In genomic region chr17:34582528-34582927, GRCm38 (mm10) we compare ENCODE assay signal across 27 mouse cellular contexts. TPM values are rescaled to one million over a fixed set of nuclear protein-coding genes. Genes with fewer than 3 reads are reported as not detected.
A peak's percentile ranks its signal among the peaks of the same experiment; 100 is the strongest.
DNase-seq lines count a peak whose midpoint lies in the region; ATAC-seq lines count a peak whose summit lies in the region.
"Had no signal": no experiment of that assay in that cellular context is flagged by ENCODE, and none has a peak within 500 bp of the region (broad histone marks: within the 10 kb centered on the region; RNA-seq: fewer than 3 reads in every experiment).

No protein-coding gene starts in this region.

- DNase-seq in cerebellum, adult 9-11 months = peak; percentile 18
- DNase-seq in cerebellum, adult 11-12 months = no peak
- DNase-seq in hindbrain, embryonic 10.5 days (ENCODE audit: low spot score) = no peak
- no peak for DNase-seq in hindbrain, embryonic 14.5 days (ENCODE audit: low spot score)
- DNase-seq in midbrain, embryonic 11.5 days (ENCODE audit: low spot score, missing footprints) = no peak
- no peak for DNase-seq in midbrain, embryonic 14.5 days
- no peak for DNase-seq in limb, embryonic 10.5 days (ENCODE audit: low spot score)
- DNase-seq: adrenal gland, postnatal 10 days; adrenal gland, postnatal 36 days; B cell, adult 2 months; cerebellum, adult 2 months; cerebellum, postnatal 25 days; forebrain, postnatal 0 days; gastrocnemius, adult 2 months; gastrocnemius, postnatal 14 days; heart, adult 18-20 months; heart, postnatal 14 days; heart, postnatal 4 days had no signal

- peak overlapping the region; percentile 69 for H3K27ac ChIP-seq in hindbrain, embryonic 10.5 days
- no peak overlapping the region for H3K27ac ChIP-seq in hindbrain, embryonic 14.5 days
- no peak overlapping the region for H3K27ac ChIP-seq in midbrain, embryonic 11.5 days (ENCODE audit: low read depth, low read length)
- no peak overlapping the region for H3K27ac ChIP-seq in midbrain, embryonic 14.5 days (replicated peaks; ENCODE audit: low read depth, low read length)
- H3K27ac ChIP-seq in limb, embryonic 10.5 days = peak overlapping the region; percentile 51; the same call in 1 of the 2 replicates
- H3K27ac ChIP-seq: embryonic facial prominence, embryonic 13.5 days; gastrocnemius, adult 2 months; heart, embryonic 13.5 days had no signal

- H3K9me3 ChIP-seq in hindbrain, embryonic 10.5 days = no peaks in the 10 kb centered on the region
- no peaks in the 10 kb centered on the region for H3K9me3 ChIP-seq in hindbrain, embryonic 14.5 days (ENCODE audit: control insufficient read depth, low read length)
- H3K9me3 ChIP-seq in midbrain, embryonic 11.5 days (ENCODE audit: control insufficient read depth, low read length) = no peaks in the 10 kb centered on the region
- H3K9me3 ChIP-seq in midbrain, embryonic 14.5 days (ENCODE audit: control insufficient read depth, low read length) = no peaks in the 10 kb centered on the region
- H3K9me3 ChIP-seq in limb, embryonic 10.5 days (replicated peaks) = no peaks in the 10 kb centered on the region
- H3K9me3 ChIP-seq: embryonic facial prominence, embryonic 13.5 days; G1E; heart, embryonic 10.5 days; heart, embryonic 13.5 days; hindbrain, embryonic 13.5 days had no signal

- H3K4me1 ChIP-seq in hindbrain, embryonic 10.5 days (replicated peaks) = peaks cover 51% of the 10 kb centered on the region
- peaks cover 8% of the 10 kb centered on the region for H3K4me1 ChIP-seq in hindbrain, embryonic 14.5 days (replicated peaks; ENCODE audit: control insufficient read depth, insufficient read depth, low read length)
- peaks cover 10% of the 10 kb centered on the region for H3K4me1 ChIP-seq in midbrain, embryonic 11.5 days (ENCODE audit: control insufficient read depth, insufficient read depth, low read length)
- H3K4me1 ChIP-seq in midbrain, embryonic 14.5 days (ENCODE audit: control insufficient read depth, insufficient read depth, low read length) = peaks cover 14% of the 10 kb centered on the region
- H3K4me1 ChIP-seq in limb, embryonic 10.5 days = peaks cover 33% of the 10 kb centered on the region

- H3K27me3 ChIP-seq in hindbrain, embryonic 10.5 days (ENCODE audit: insufficient read depth, poor library complexity, severe bottlenecking) = no peaks in the 10 kb centered on the region
- no peaks in the 10 kb centered on the region for H3K27me3 ChIP-seq in hindbrain, embryonic 14.5 days (ENCODE audit: control insufficient read depth, insufficient read depth, low read length)
- H3K27me3 ChIP-seq in midbrain, embryonic 11.5 days (ENCODE audit: control insufficient read depth, insufficient read depth, low read length) = no peaks in the 10 kb centered on the region
- no peaks in the 10 kb centered on the region for H3K27me3 ChIP-seq in midbrain, embryonic 14.5 days (ENCODE audit: control insufficient read depth, insufficient read depth, low read length)
- H3K27me3 ChIP-seq in limb, embryonic 10.5 days (ENCODE audit: low read depth, poor library complexity, severe bottlenecking) = no peaks in the 10 kb centered on the region
- H3K27me3 ChIP-seq: embryonic facial prominence, embryonic 13.5 days; heart, embryonic 13.5 days; hindbrain, embryonic 13.5 days; Patski had no signal

- no peak for ATAC-seq in hindbrain, embryonic 14.5 days (ENCODE audit: low FRiP score)
- ATAC-seq in midbrain, embryonic 11.5 days (ENCODE audit: low FRiP score) = no peak
- ATAC-seq in midbrain, embryonic 14.5 days (ENCODE audit: low FRiP score, low TSS enrichment) = no peak
- ATAC-seq: forebrain, embryonic 14.5 days; forebrain, postnatal 0 days; intestine, postnatal 0 days; Patski had no signal

- H3K4me2 ChIP-seq in hindbrain, embryonic 14.5 days (replicated peaks) = no peak overlapping the region
- no peak overlapping the region for H3K4me2 ChIP-seq in midbrain, embryonic 11.5 days
- no peak overlapping the region for H3K4me2 ChIP-seq in midbrain, embryonic 14.5 days (ENCODE audit: low read length)
- H3K4me2 ChIP-seq: embryonic facial prominence, embryonic 13.5 days; heart, embryonic 13.5 days; hindbrain, embryonic 13.5 days had no signal

- whole genome bisulfite sequencing in hindbrain, embryonic 10.5 days = 84% methylated on average over 12 of the region's 12 CpGs
- 86% methylated on average over 12 of the region's 12 CpGs for WGBS in hindbrain, embryonic 14.5 days
- WGBS in midbrain, embryonic 11.5 days = 85% methylated on average over 12 of the region's 12 CpGs
- WGBS in midbrain, embryonic 14.5 days = 88% methylated on average over 12 of the region's 12 CpGs
- 82% methylated on average over 12 of the region's 12 CpGs for WGBS in limb, embryonic 10.5 days

- H3K4me3 ChIP-seq in hindbrain, embryonic 10.5 days = no peak overlapping the region
- H3K4me3 ChIP-seq in hindbrain, embryonic 14.5 days (replicated peaks; ENCODE audit: low read length) = no peak overlapping the region
- H3K4me3 ChIP-seq in midbrain, embryonic 11.5 days (ENCODE audit: low read depth, low read length) = no peak overlapping the region
- no peak overlapping the region for H3K4me3 ChIP-seq in midbrain, embryonic 14.5 days (replicated peaks; ENCODE audit: low read depth, low read length)
- no peak overlapping the region for H3K4me3 ChIP-seq in limb, embryonic 10.5 days
- H3K4me3 ChIP-seq: embryonic facial prominence, embryonic 13.5 days; erythroblast, embryonic 14.5 days; gastrocnemius, adult 2 months; heart, embryonic 10.5 days; heart, embryonic 13.5 days; hindbrain, embryonic 13.5 days had no signal

- H3K9ac ChIP-seq in hindbrain, embryonic 14.5 days = no peak overlapping the region
- 0 out of 2 replicates have a peak overlapping the region, but pooled peaks have one; percentile 33 for H3K9ac ChIP-seq in midbrain, embryonic 11.5 days (ENCODE audit: low read length)
- no peak overlapping the region for H3K9ac ChIP-seq in midbrain, embryonic 14.5 days (replicated peaks; ENCODE audit: low read length)
- H3K9ac ChIP-seq: embryonic facial prominence, embryonic 13.5 days; forebrain, postnatal 0 days; heart, embryonic 13.5 days; hindbrain, embryonic 13.5 days had no signal

- no peaks in the 10 kb centered on the region for H3K36me3 ChIP-seq in hindbrain, embryonic 10.5 days
- H3K36me3 ChIP-seq in hindbrain, embryonic 14.5 days (replicated peaks; ENCODE audit: control insufficient read depth, insufficient read depth) = no peaks in the 10 kb centered on the region
- no peaks in the 10 kb centered on the region; the same call in 1 of the 2 replicates for H3K36me3 ChIP-seq in midbrain, embryonic 11.5 days (ENCODE audit: control insufficient read depth, insufficient read depth, low read length)
- H3K36me3 ChIP-seq in midbrain, embryonic 14.5 days (ENCODE audit: control insufficient read depth, insufficient read depth, low read length) = no peaks in the 10 kb centered on the region
- H3K36me3 ChIP-seq in limb, embryonic 10.5 days = no peaks in the 10 kb centered on the region
- H3K36me3 ChIP-seq: embryonic facial prominence, embryonic 13.5 days; G1E; hindbrain, embryonic 13.5 days had no signal

RNA-seq across cellular contexts. Expression of gene Gpsm3, which starts 7.1 kb away (rescaled TPM):
- polyA plus RNA-seq in hindbrain, embryonic 10.5 days (2016; fragmentation: Nextera tagmentation; extraction: Ambion mirVana) = 8.1 and 8.4 TPM in 2 replicates
- polyA plus RNA-seq in hindbrain, embryonic 14.5 days (2014; fragmentation: Nextera tagmentation; extraction: Ambion mirVana) = 4.2 and 4.7 TPM in 2 replicates
- 4.4 and 4.8 TPM in 2 replicates for polyA plus RNA-seq in midbrain, embryonic 11.5 days (2014; fragmentation: Nextera tagmentation; extraction: Ambion mirVana)
- polyA plus RNA-seq in midbrain, embryonic 14.5 days (2014; fragmentation: Nextera tagmentation; extraction: Ambion mirVana) = 2.3 and 4.3 TPM in 2 replicates
- polyA plus RNA-seq in limb, embryonic 10.5 days (2016; fragmentation: Nextera tagmentation; extraction: Ambion mirVana) = 4.8 and 10.5 TPM in 2 replicates

RNA-seq across cellular contexts. Expression of gene Pbx2, which starts 8.5 kb away (rescaled TPM):
- polyA plus RNA-seq in hindbrain, embryonic 10.5 days (2016; fragmentation: Nextera tagmentation; extraction: Ambion mirVana) = 17.7 and 17.8 TPM in 2 replicates
- 7.1 and 10.5 TPM in 2 replicates for polyA plus RNA-seq in hindbrain, embryonic 14.5 days (2014; fragmentation: Nextera tagmentation; extraction: Ambion mirVana)
- polyA plus RNA-seq in midbrain, embryonic 11.5 days (2014; fragmentation: Nextera tagmentation; extraction: Ambion mirVana) = 17.3 and 20.1 TPM in 2 replicates
- 12.8 and 13.5 TPM in 2 replicates for polyA plus RNA-seq in midbrain, embryonic 14.5 days (2014; fragmentation: Nextera tagmentation; extraction: Ambion mirVana)
- polyA plus RNA-seq in limb, embryonic 10.5 days (2016; fragmentation: Nextera tagmentation; extraction: Ambion mirVana) = 19.9 and 22.5 TPM in 2 replicates

RNA-seq across cellular contexts. Expression of gene Ager, which starts 15.1 kb away (rescaled TPM):
- polyA plus RNA-seq in hindbrain, embryonic 10.5 days (2016; fragmentation: Nextera tagmentation; extraction: Ambion mirVana) = 2.0 and 2.7 TPM in 2 replicates
- polyA plus RNA-seq in hindbrain, embryonic 14.5 days (2014; fragmentation: Nextera tagmentation; extraction: Ambion mirVana) = 1.1 and 1.4 TPM in 2 replicates
- polyA plus RNA-seq in midbrain, embryonic 11.5 days (2014; fragmentation: Nextera tagmentation; extraction: Ambion mirVana) = 1.4 and 1.6 TPM in 2 replicates
- polyA plus RNA-seq in midbrain, embryonic 14.5 days (2014; fragmentation: Nextera tagmentation; extraction: Ambion mirVana) = 1.2 and 1.4 TPM in 2 replicates
- 2.6 and 3.6 TPM in 2 replicates for polyA plus RNA-seq in limb, embryonic 10.5 days (2016; fragmentation: Nextera tagmentation; extraction: Ambion mirVana)

RNA-seq across cellular contexts. Expression of gene Notch4, which starts 18.5 kb away (rescaled TPM):
- 9.1 and 12.5 TPM in 2 replicates for polyA plus RNA-seq in hindbrain, embryonic 10.5 days (2016; fragmentation: Nextera tagmentation; extraction: Ambion mirVana)
- 11.1 and 12.1 TPM in 2 replicates for polyA plus RNA-seq in hindbrain, embryonic 14.5 days (2014; fragmentation: Nextera tagmentation; extraction: Ambion mirVana)
- polyA plus RNA-seq in midbrain, embryonic 11.5 days (2014; fragmentation: Nextera tagmentation; extraction: Ambion mirVana) = 8.9 and 15.8 TPM in 2 replicates
- polyA plus RNA-seq in midbrain, embryonic 14.5 days (2014; fragmentation: Nextera tagmentation; extraction: Ambion mirVana) = 9.9 and 10.3 TPM in 2 replicates
- polyA plus RNA-seq in limb, embryonic 10.5 days (2016; fragmentation: Nextera tagmentation; extraction: Ambion mirVana) = 6.4 and 8.2 TPM in 2 replicates

RNA-seq across cellular contexts. Expression of gene Rnf5, which starts 21.0 kb away (rescaled TPM):
- polyA plus RNA-seq in hindbrain, embryonic 10.5 days (2016; fragmentation: Nextera tagmentation; extraction: Ambion mirVana) = 202 and 223 TPM in 2 replicates
- polyA plus RNA-seq in hindbrain, embryonic 14.5 days (2014; fragmentation: Nextera tagmentation; extraction: Ambion mirVana) = 196 and 211 TPM in 2 replicates
- polyA plus RNA-seq in midbrain, embryonic 11.5 days (2014; fragmentation: Nextera tagmentation; extraction: Ambion mirVana) = 180 and 185 TPM in 2 replicates
- 223 and 269 TPM in 2 replicates for polyA plus RNA-seq in midbrain, embryonic 14.5 days (2014; fragmentation: Nextera tagmentation; extraction: Ambion mirVana)
- 149 and 162 TPM in 2 replicates for polyA plus RNA-seq in limb, embryonic 10.5 days (2016; fragmentation: Nextera tagmentation; extraction: Ambion mirVana)

Comparison
In these comparisons a context has a peak if more than half of its experiments do, and no peak if none do; other contexts are left out.
1. H3K27ac ChIP-seq: peak in hindbrain, embryonic 10.5 days (single experiment) and limb, embryonic 10.5 days (single experiment); none in hindbrain, embryonic 14.5 days (single experiment), midbrain, embryonic 11.5 days (single experiment) and midbrain, embryonic 14.5 days (single experiment).